Mouse (Mus musculus) left cerebral cortex, adult 8-10 months (tissue): ENCODE results near the gene Lhfp. TPM values are rescaled to one million over a fixed set of nuclear protein-coding genes. Genes with fewer than 3 reads are reported as not detected.

Source experiments
- DNase-seq, 2 experiments: peaks; one replicate each; pipeline ENCODE4 v3.0.0; 2022; ENCODE audit warnings: low spot score in 2 of 2
- total RNA-seq, 4 experiments: library from RNA; stranded (reverse); gene quantifications; 2 replicates each; pipeline ENCODE4 v1.2.4; 2022

Gene Lhfp
- total RNA-seq, 4 experiments from 2014 or later: 22.4 to 26.7 (median 24.0) TPM

GRCm38 (mm10) chr3:53310615-53311014 is 269.3 kb downstream of the Lhfp start:
- DNase-seq: no peak

Other genes with a start within 250 kb of the Lhfp start
- 10 to 100 TPM; 38.0 to 41.8 (median 39.5) TPM for gene Cog6, start 24.3 kb upstream of the Lhfp start, total RNA-seq